Mouse (Mus musculus) bone marrow macrophage, adult 2 months (primary cell): ENCODE measurements around the gene Krtap8-1. TPM values are rescaled to one million over a fixed set of nuclear protein-coding genes. Genes with fewer than 3 reads are reported as not detected.

Source experiments
- H3K27ac ChIP-seq: 2 replicates; pipeline ENCODE4 v1.5.1; 2012; ENCODE audit warnings: low read depth, low read length; ENCODE audit not compliant: insufficient read depth
- H3K4me1 ChIP-seq: 2 replicates; pipeline ENCODE4 v1.6.1; 2012; ENCODE audit warnings: low read length; ENCODE audit not compliant: control insufficient read depth, insufficient read depth
- H3K4me3 ChIP-seq: 2 replicates; pipeline ENCODE4 v1.5.1; 2012; ENCODE audit warnings: mild to moderate bottlenecking, low read length, moderate library complexity; ENCODE audit not compliant: insufficient read depth
- CTCF ChIP-seq: IDR thresholded peaks from 2 replicates; pipeline ENCODE4 v1.5.1; 2012; ENCODE audit warnings: low read depth, mild to moderate bottlenecking, low read length, moderate library complexity
- POLR2A ChIP-seq: IDR thresholded peaks from 2 replicates; pipeline ENCODE4 v1.6.1; 2012; ENCODE audit warnings: mild to moderate bottlenecking, low read depth, low read length, borderline replicate concordance
- polyA plus RNA-seq: library from polyadenylated mRNA; stranded (reverse); fragments of >200 nt; gene quantifications from 2 replicates; pipeline ENCODE4 v1.2.4, GENCODE M21; 2012; ENCODE audit not compliant: missing spikeins, insufficient read depth, insufficient read length

Krtap8-1 gene
- polyA plus RNA-seq, 1 experiment = not detected

DNA sequence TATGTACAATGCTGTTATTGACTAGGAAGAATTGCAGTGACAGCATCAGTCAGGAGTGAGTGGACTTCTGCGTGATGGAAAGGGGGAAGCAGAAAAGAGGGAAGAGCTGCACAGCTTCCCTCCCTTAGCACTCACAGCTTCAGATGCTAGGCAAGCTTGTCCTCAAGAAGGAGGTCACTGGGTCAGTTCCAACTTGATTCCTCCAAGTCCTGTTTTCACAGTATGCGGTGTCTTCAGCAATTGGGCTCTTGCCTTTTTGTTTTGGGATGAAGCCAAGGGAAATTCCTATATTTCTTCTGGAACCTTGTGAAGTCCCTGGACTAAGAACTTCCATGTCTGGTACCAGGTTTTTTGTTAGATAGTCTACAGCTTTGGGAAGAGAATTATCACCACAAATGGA lies 15.8 kb upstream of the Krtap8-1 start:
- no peaks in the 10 kb centered on the region for H3K4me1 ChIP-seq
- no peak overlapping the region for H3K4me3 ChIP-seq
- H3K27ac ChIP-seq = no peak overlapping the region
- TF ChIP-seq CTCF = no peak
- no peak for TF ChIP-seq POLR2A

DNA sequence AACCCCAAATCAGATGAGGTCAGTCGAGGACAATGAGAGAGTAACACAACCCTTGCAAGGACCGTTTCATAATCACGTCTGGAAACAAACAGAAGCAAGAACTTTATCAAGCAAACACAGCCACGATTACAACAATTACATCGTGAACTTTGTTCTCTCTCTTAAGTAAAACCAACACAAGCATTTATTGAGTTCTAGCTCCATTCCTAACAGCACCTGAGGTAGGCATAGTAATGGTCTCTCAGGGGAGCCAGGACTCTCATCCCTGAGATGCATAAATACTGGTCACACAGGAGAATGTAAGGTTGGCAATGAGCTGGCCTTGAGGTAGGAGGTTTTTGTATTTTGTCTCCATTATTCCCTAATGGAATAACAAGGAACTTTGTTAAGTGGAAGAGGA lies 14.1 kb upstream of the Krtap8-1 start:
- Histone ChIP-seq H3K4me1 (no peaks in the 10 kb centered on the region), H3K27ac (no peak overlapping the region), H3K4me3 (no peak overlapping the region)
- TF ChIP-seq POLR2A (no peak), CTCF (no peak)

DNA sequence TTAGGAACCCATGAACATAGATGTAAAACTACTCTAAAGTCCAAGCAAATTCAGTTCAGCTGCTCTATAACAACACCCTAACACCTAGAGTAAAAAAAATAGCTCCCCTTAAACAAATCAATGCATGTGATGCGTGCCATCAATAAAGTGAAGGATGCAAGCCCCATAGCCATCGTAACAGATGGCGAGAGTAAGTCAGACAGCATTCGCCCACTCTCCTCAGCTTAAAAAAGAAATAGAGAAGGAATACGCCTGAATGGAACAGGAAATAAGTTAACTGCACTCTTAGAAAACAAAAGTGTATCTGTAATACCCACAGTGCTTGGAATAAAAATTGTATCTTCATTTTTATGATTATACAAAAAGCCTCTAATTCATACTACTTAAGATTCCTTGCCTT lies 9.2 kb upstream of the Krtap8-1 start:
- no peak for TF ChIP-seq POLR2A
- TF ChIP-seq CTCF = no peak
- Histone ChIP-seq H3K4me1 (no peaks in the 10 kb centered on the region), H3K27ac (no peak overlapping the region), H3K4me3 (no peak overlapping the region)

DNA sequence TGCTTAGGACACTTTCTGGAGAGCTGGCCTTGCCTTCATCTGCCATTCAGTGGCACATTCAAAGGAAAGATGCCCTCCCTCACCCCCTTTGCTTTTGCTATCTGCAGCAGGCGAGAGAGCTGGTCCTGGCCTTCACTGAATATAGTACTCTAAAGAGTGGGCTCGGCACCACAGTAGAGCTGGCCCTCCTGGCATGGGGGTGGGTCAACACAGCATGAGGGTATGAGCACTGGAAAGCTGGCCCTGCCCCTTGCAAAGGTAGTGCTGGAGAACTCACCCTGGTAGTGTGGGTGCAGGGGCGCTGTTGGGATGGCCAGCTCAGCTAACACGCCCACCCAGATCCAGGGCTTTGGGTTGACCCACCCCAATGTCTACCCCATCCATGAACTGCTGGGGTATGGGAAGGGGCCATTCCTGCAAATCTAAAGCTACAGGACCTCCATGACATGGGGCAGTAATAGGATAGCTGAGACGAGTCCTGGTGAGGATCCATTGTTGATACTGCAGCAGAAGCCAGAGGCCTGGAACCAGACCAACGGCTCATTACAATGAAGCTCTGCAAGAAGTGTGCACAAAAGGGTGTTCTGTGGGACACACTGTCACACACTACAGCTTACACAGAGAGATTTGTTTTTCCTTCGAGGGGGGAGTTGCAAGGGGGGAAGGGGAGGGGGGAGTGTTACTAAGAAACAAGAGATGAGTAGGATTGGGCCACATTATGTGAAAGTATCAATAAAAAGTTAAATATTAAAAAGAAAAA lies 7.8 kb upstream of the Krtap8-1 start:
- Histone ChIP-seq H3K27ac (no peak overlapping the region), H3K4me1 (no peaks in the 10 kb centered on the region), H3K4me3 (no peak overlapping the region)
- TF ChIP-seq CTCF = no peak
- TF ChIP-seq POLR2A = no peak

DNA sequence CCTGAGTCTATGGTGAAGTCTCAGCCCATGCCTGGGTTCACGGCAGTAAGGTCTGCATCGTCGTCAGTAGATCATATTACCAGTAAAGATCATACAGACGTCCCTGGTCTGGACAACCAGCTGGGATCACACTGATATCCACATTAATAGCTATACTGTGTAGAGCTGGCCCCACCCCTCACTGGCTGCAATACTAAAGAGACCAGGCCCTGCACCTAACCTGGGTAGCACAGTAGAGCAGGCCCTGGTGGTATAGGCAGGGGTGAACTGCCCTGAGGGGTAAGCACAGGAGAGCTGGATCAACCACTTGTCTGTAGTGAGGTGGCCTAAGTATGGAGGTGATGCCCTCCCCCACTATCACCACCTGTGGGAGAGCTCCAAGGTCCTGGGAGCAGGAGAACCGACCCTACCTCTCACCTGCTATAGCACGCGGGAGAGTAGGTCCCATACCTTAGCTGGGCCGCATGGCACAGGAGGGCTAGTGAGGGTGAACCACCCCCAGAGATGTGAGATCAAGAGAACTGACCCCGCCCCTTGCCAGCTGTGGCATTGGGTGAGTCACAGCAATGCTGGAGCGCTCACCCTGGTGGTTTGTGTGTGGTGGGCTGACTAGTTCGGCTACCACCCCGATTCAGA lies 10.0 kb downstream of the Krtap8-1 start:
- no peak overlapping the region for H3K4me3 ChIP-seq
- H3K27ac ChIP-seq = no peak overlapping the region
- no peaks in the 10 kb centered on the region for H3K4me1 ChIP-seq
- TF ChIP-seq POLR2A = no peak
- no peak for TF ChIP-seq CTCF

DNA sequence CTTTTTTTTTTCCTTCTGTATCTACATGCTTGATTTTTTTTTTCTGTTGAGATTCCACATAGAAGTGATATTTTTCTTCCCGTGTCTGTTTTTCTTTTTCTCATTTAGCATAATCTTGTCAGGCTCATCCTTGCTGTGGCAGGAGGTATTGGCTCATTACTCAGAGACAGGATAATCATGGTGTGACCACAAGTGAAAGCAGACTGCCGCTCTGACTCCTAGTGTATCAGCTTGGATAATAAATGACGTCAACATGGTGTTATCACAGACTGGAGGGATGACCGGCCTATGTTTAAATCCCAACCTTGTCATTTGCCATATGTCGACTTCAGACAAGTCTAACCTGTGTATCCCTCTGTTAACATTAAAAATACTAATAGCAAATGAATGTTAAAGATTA lies 26.6 kb downstream of the Krtap8-1 start:
- no peak for TF ChIP-seq POLR2A
- TF ChIP-seq CTCF = no peak
- no peak overlapping the region for H3K4me3 ChIP-seq
- H3K4me1 ChIP-seq = no peaks in the 10 kb centered on the region
- no peak overlapping the region for H3K27ac ChIP-seq

Other genes starting within 250 kb of the Krtap8-1 start
- not detected in 2 replicates for gene Krtap21-1, start 84.1 kb downstream of the Krtap8-1 start, polyA plus RNA-seq
- gene Krtap6-2, start 67.8 kb downstream of the Krtap8-1 start, polyA plus RNA-seq = not detected in 2 replicates
- not detected in 2 replicates for gene Krtap7-1, start 20.4 kb upstream of the Krtap8-1 start, polyA plus RNA-seq
- not detected in 2 replicates for gene Krtap11-1, start 83.2 kb upstream of the Krtap8-1 start, polyA plus RNA-seq